Mouse (Mus musculus) lung, adult 2 months (tissue): ENCODE measurements at regions not wholly inside any gene's neighbourhood (a gene's known extent, or its start where the extent isn't known, plus 50 kb on each side); places are given as distances from the start of the nearest gene placed in this dataset.

Experiments
- CTCF ChIP-seq: fragments of 200-500 bp; IDR thresholded peaks from 2 replicates; pipeline ENCODE4 v1.5.1; 2011; ENCODE audit warnings: mild to moderate bottlenecking, low read length, control low read depth; ENCODE audit not compliant: insufficient read depth
- POLR2A ChIP-seq: fragments of 200-500 bp; IDR thresholded peaks from 2 replicates; pipeline ENCODE4 v1.6.1; 2011; ENCODE audit warnings: low read depth, mild to moderate bottlenecking, control low read depth, low read length, borderline replicate concordance; ENCODE audit errors: extremely low read depth

DNA sequence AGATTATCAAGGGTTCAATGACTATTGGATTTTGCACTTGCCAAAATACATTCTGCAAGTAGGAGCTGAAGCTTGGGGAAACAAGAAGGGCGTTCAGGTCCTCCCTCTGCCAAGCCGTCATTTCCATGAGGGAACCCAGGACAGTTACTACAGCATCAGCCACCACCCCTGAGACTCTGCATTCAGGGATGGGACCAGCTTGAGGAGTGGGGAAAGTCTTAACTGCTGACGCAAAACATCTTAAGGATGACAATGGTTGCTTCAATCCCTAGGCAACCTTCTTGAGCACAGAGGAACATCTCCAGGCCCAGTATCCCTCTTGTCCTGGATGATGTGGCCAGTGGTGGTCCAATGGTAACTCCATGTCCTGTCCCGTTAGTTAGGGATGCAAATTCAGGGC, 137.2 kb upstream of the Noct start:
- no peak for TF ChIP-seq CTCF
- no peak for TF ChIP-seq POLR2A
